Mouse (Mus musculus) ovary, postnatal 10 days (tissue): ENCODE measurements at regions not wholly inside any gene's neighbourhood (a gene's known extent, or its start where the extent isn't known, plus 50 kb on each side); places are given as distances from the start of the nearest gene placed in this dataset.

Source experiments
- DNase-seq: peaks from one replicate; pipeline ENCODE4 v3.0.0; 2022; ENCODE audit warnings: low spot score

DNA sequence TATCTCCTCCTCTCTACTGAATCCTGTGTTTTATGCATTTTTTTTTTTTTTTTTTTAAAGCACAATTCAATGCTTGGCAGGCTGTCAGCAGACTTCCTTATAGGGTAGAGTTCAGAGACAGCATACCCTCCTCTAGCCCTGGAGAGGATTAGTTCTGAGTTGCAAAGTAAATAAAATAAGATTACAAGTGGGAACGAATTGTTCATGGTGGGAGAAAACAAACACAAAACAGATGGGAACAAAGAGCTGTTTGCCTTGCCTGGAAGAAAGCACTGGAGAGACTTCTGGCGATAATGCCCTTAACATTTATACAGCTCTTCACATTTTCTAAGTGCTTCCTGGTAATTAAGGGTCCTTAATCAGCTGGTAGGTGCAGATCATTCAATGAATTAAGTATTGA lies 254.6 kb downstream of the Lmo7 start:
- DNase-seq, result no peak
